Mouse (Mus musculus) embryonic facial prominence, embryonic 10.5 days (tissue): Measurements from ENCODE around the gene 1700092M07Rik. TPM values are rescaled to one million over a fixed set of nuclear protein-coding genes. Genes with fewer than 3 reads are reported as not detected.
"Not testable (repeated sequence)": the region's sequence is repeated elsewhere in the genome, so short reads cannot be mapped to it uniquely, and the experiment has no call there.

Experiments
- DNase-seq: peaks from one replicate; pipeline ENCODE4 v3.0.0-alpha.2; 2017; ENCODE audit warnings: low spot score
- H3K27ac ChIP-seq: fragments of 300-500 bp; sonication (generic); replicated peaks from 2 replicates; pipeline ENCODE4 v1.5.1; 2016; ENCODE audit warnings: mild to moderate bottlenecking
- H3K27me3 ChIP-seq: fragments of 300-500 bp; sonication (generic); replicated peaks from 2 replicates; pipeline ENCODE4 v1.6.1; 2016; ENCODE audit warnings: low read depth, mild to moderate bottlenecking; ENCODE audit not compliant: poor library complexity, severe bottlenecking
- H3K36me3 ChIP-seq: fragments of 300-500 bp; sonication (generic); replicated peaks from 2 replicates; pipeline ENCODE4 v1.6.1; 2016; ENCODE audit warnings: mild to moderate bottlenecking, moderate library complexity
- H3K4me1 ChIP-seq: fragments of 300-500 bp; sonication (generic); 2 replicates; pipeline ENCODE4 v1.6.1; 2016
- H3K4me3 ChIP-seq: fragments of 300-500 bp; sonication (generic); 2 replicates; pipeline ENCODE4 v1.5.1; 2016; ENCODE audit warnings: mild to moderate bottlenecking, moderate library complexity
- H3K9me3 ChIP-seq: fragments of 300-500 bp; sonication (generic); 2 replicates; pipeline ENCODE4 v1.6.1; 2016; ENCODE audit warnings: mild to moderate bottlenecking
- WGBS: fragments of 180-500 bp; shearing (Covaris S2); methylation state at CpG from one replicate; pipeline ENCODE4 v1.1.7; 2016; 5-methylcytosine and 5-hydroxymethylcytosine counted together
- polyA plus RNA-seq: library from polyadenylated mRNA; unstranded; fragments of >200 nt; fragmentation: Nextera tagmentation; extraction: Ambion mirVana; gene quantifications from 2 replicates; pipeline ENCODE4 v1.2.1, GENCODE M21; 2016

1700092M07Rik gene
- polyA plus RNA-seq, 1 experiment from 2014 or later, result 3.4 TPM

GRCm38 (mm10) chr19:8722021-8722420, 18.5 kb upstream of the 1700092M07Rik start:
- peak overlapping the region; percentile 96; the same call in 1 of the 2 replicates for H3K27ac ChIP-seq
- no peaks in the 10 kb centered on the region for H3K27me3 ChIP-seq
- H3K36me3 ChIP-seq, result peaks cover 32% of the 10 kb centered on the region
- no peak for DNase-seq
- peaks cover 25% of the 10 kb centered on the region for H3K4me1 ChIP-seq
- H3K9me3 ChIP-seq, result no peaks in the 10 kb centered on the region
- 70% methylated on average over 4 of the region's 4 CpGs for WGBS
- peak overlapping the region; percentile 83 for H3K4me3 ChIP-seq

- 3% methylated on average over 5 of the region's 5 CpGs for WGBS
- H3K36me3 ChIP-seq, result peaks cover 32% of the 10 kb centered on the region
- H3K4me1 ChIP-seq, result peaks cover 25% of the 10 kb centered on the region
- H3K27ac ChIP-seq, result peak overlapping the region; percentile 96
- H3K27me3 ChIP-seq, result no peaks in the 10 kb centered on the region
- no peaks in the 10 kb centered on the region for H3K9me3 ChIP-seq
- peak overlapping the region; percentile 83 for H3K4me3 ChIP-seq
- no peak for DNase-seq
These were observed 18.0 kb upstream of the 1700092M07Rik start for GRCm38 (mm10) chr19:8722559-8722906.

GRCm38 (mm10) chr19:8722907-8723573, 17.5 kb upstream of the 1700092M07Rik start, which contains the start of gene Slc3a2:
Slc3a2 (minus strand) TSS chr19:8723369.
- Histone ChIP-seq H3K4me3 (peak within 1 kb of the TSS; percentile 83), H3K27ac (peak within 1 kb of the TSS; percentile 96), H3K27me3 (no peaks in the 10 kb centered on the region), H3K9me3 (no peaks in the 10 kb centered on the region), H3K36me3 (peaks cover 32% of the 10 kb centered on the region), H3K4me1 (peaks cover 25% of the 10 kb centered on the region)
- DNase-seq, result peak; percentile 97
- under 1% methylated on average over 50 of the region's 50 CpGs for WGBS

- Histone ChIP-seq H3K36me3 (peaks cover 32% of the 10 kb centered on the region), H3K4me1 (peaks cover 25% of the 10 kb centered on the region), H3K27me3 (no peaks in the 10 kb centered on the region), H3K9me3 (no peaks in the 10 kb centered on the region), H3K27ac (peak overlapping the region; percentile 96), H3K4me3 (peak overlapping the region; percentile 83)
- peak; percentile 26 for DNase-seq
- under 1% methylated on average over 20 of the region's 20 CpGs for WGBS
These were observed 16.8 kb upstream of the 1700092M07Rik start for GRCm38 (mm10) chr19:8723574-8724346.

GRCm38 (mm10) chr19:8724392-8724791, 16.1 kb upstream of the 1700092M07Rik start:
- peaks cover 32% of the 10 kb centered on the region for H3K36me3 ChIP-seq
- no peak for DNase-seq
- 5% methylated on average over 2 of the region's 2 CpGs for whole genome bisulfite sequencing
- no peaks in the 10 kb centered on the region for H3K9me3 ChIP-seq
- H3K4me1 ChIP-seq, result peaks cover 25% of the 10 kb centered on the region
- peak overlapping the region; percentile 83 for H3K4me3 ChIP-seq
- no peaks in the 10 kb centered on the region for H3K27me3 ChIP-seq
- H3K27ac ChIP-seq, result peak overlapping the region; percentile 96

- H3K27ac ChIP-seq, result no peak overlapping the region
- H3K4me1 ChIP-seq, result peaks cover 25% of the 10 kb centered on the region
- H3K4me3 ChIP-seq, result peak overlapping the region; percentile 83
- no peak for DNase-seq
- no peaks in the 10 kb centered on the region for H3K9me3 ChIP-seq
- peaks cover 32% of the 10 kb centered on the region for H3K36me3 ChIP-seq
- WGBS, result 59% methylated on average over 4 of the region's 4 CpGs
- no peaks in the 10 kb centered on the region for H3K27me3 ChIP-seq
These were observed 15.4 kb upstream of the 1700092M07Rik start for GRCm38 (mm10) chr19:8725081-8725613.

- Histone ChIP-seq H3K27ac (no peak overlapping the region), H3K27me3 (no peaks in the 10 kb centered on the region), H3K9me3 (no peaks in the 10 kb centered on the region), H3K36me3 (peaks cover 32% of the 10 kb centered on the region), H3K4me1 (peaks cover 22% of the 10 kb centered on the region), H3K4me3 (peak overlapping the region; percentile 83)
- 18% methylated on average over 3 of the region's 3 CpGs for WGBS
- no peak for DNase-seq
These were observed 13.7 kb upstream of the 1700092M07Rik start for GRCm38 (mm10) chr19:8726609-8727390.

- Histone ChIP-seq H3K4me3 (no peak overlapping the region), H3K4me1 (peaks cover 15% of the 10 kb centered on the region; the same call in 1 of the 2 replicates), H3K9me3 (no peaks in the 10 kb centered on the region), H3K36me3 (peaks cover 32% of the 10 kb centered on the region), H3K27me3 (no peaks in the 10 kb centered on the region), H3K27ac (no peak overlapping the region)
- DNase-seq, result no peak
- 20% methylated on average over 5 of the region's 5 CpGs for WGBS
These were observed 12.9 kb upstream of the 1700092M07Rik start for GRCm38 (mm10) chr19:8727495-8728114.

GRCm38 (mm10) chr19:8728335-8729099, 12.0 kb upstream of the 1700092M07Rik start:
- WGBS, result 54% methylated on average over 3 of the region's 3 CpGs
- not testable (repeated sequence) for H3K4me3 ChIP-seq

GRCm38 (mm10) chr19:8734334-8734733, 6.2 kb upstream of the 1700092M07Rik start:
- no peaks in the 10 kb centered on the region for H3K27me3 ChIP-seq
- H3K36me3 ChIP-seq, result peaks cover 23% of the 10 kb centered on the region
- WGBS, result 73% methylated on average over 3 of the region's 3 CpGs
- DNase-seq, result no peak
- H3K4me1 ChIP-seq, result peaks cover 11% of the 10 kb centered on the region; the same call in 1 of the 2 replicates
- H3K9me3 ChIP-seq, result no peaks in the 10 kb centered on the region
- H3K27ac ChIP-seq, result no peak overlapping the region
- no peak overlapping the region for H3K4me3 ChIP-seq

More at GRCm38 (mm10) chr19:8728335-8729099, 12.0 kb upstream of the 1700092M07Rik start:
- H3K27ac ChIP-seq, DNase-seq, H3K27me3 ChIP-seq, H3K9me3 ChIP-seq: not testable (repeated sequence)
- peaks cover 15% of the 10 kb centered on the region; the same call in 1 of the 2 replicates for H3K4me1 ChIP-seq
- peaks cover 32% of the 10 kb centered on the region for H3K36me3 ChIP-seq

GRCm38 (mm10) chr19:8735389-8736159, 4.9 kb upstream of the 1700092M07Rik start, which contains the start of gene Wdr74:
Wdr74 (plus strand) TSS chr19:8735827.
- WGBS, result 1% methylated on average over 32 of the region's 32 CpGs

More at GRCm38 (mm10) chr19:8735389-8736159, 4.9 kb upstream of the 1700092M07Rik start, which contains the start of gene Wdr74:
- peak; percentile 92 for DNase-seq
- Histone ChIP-seq H3K27ac (peak within 1 kb of the TSS; percentile 88), H3K9me3 (no peaks in the 10 kb centered on the region), H3K4me3 (peak within 1 kb of the TSS; percentile 96), H3K36me3 (peaks cover 35% of the 10 kb centered on the region), H3K4me1 (peaks cover 15% of the 10 kb centered on the region), H3K27me3 (no peaks in the 10 kb centered on the region)
